8 mouse cellular contexts compared by ENCODE assay signal in the genomic region with DNA sequence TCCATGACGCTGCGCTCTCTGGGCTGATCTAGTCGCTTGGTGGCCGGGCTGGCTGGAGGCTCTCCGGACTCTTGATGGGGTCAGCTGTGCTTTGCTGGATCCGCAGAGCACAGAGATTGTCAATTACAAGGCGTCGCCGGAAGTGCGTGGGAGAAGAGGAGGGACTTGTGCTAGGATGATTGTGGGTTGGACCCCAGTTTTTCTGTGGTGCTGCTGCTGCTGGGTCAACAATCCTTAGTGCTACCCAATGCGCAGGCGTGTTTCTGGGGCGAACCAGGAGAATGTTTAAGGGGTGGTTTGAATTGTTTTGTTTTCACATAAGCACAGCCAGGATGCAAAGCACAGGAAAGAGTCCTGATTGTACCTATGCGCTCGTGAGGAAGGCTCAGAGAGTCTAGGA. TPM values are rescaled to one million over a fixed set of nuclear protein-coding genes. Genes with fewer than 3 reads are reported as not detected.
A peak's percentile ranks its signal among the peaks of the same experiment; 100 is the strongest.
DNase-seq lines count a peak whose midpoint lies in the region; ATAC-seq lines count a peak whose summit lies in the region.

Gene Rtl8b (minus strand): TSS at position 115 of the 400 bp plus-strand sequence.

- WGBS in intestine, embryonic 15.5 days = 22% methylated on average over 14 of the region's 15 CpGs

- no peak within 1 kb of the TSS for H3K9ac ChIP-seq in intestine, embryonic 15.5 days

- no peaks in the 10 kb centered on the region for H3K27me3 ChIP-seq in intestine, embryonic 15.5 days (replicated peaks)

- intact Hi-C loops in left cerebral cortex, postnatal 14 days (cut with DNase I) = loop anchor here (5.0 kb wide), 1 partner anchor 63 kb away; the partner anchor contains the start of genes Gm14597 and Rtl8c

- H3K9me3 ChIP-seq in intestine, embryonic 15.5 days = no peaks in the 10 kb centered on the region

- no peak within 1 kb of the TSS for H3K27ac ChIP-seq in intestine, embryonic 15.5 days

- H3K36me3 ChIP-seq in intestine, embryonic 15.5 days = no peaks in the 10 kb centered on the region

- H3K4me3 ChIP-seq in intestine, embryonic 15.5 days (replicated peaks) = peak within 1 kb of the TSS; percentile 25

- DNase-seq in adrenal gland, adult 18-20 months (ENCODE audit: low spot score in 2 of 2) = peak; percentile 54 to 66
- DNase-seq in embryo, embryonic 10.5 days (ENCODE audit: low spot score) = peak; percentile 91
- peak; percentile 33 to 72 for DNase-seq in gastrocnemius, postnatal 4 days (ENCODE audit: low spot score in 2 of 2)
- peak; percentile 82 to 90 for DNase-seq in left cerebral cortex, postnatal 14 days (ENCODE audit: low spot score in 2 of 2)
- peak; percentile 73 for DNase-seq in right cerebral cortex, postnatal 14 days
- peak; percentile 54 for DNase-seq in urinary bladder, postnatal 25 days (ENCODE audit: low spot score)

- H3K4me2 ChIP-seq in intestine, embryonic 15.5 days (replicated peaks) = peak within 1 kb of the TSS; percentile 41

- peak; percentile 96 for ATAC-seq in intestine, embryonic 15.5 days
- ATAC-seq in megakaryocyte-erythroid progenitor cell, adult 5-6 weeks (replicated peaks; ENCODE audit: low FRiP score, low TSS enrichment, poor library complexity, severe bottlenecking) = peak; percentile 99

- no peaks in the 10 kb centered on the region for H3K4me1 ChIP-seq in intestine, embryonic 15.5 days (replicated peaks)

RNA-seq across cellular contexts. Expression of gene Rtl8b, which starts in this region (rescaled TPM):
- total RNA-seq in adrenal gland, adult 18-20 months (2021) = 100 to 1,000 TPM in 1 of 2 experiments, 10 to 100 TPM in 1; 83.5 to 102 TPM
- 100 to 1,000 TPM; 103 to 122 TPM for total RNA-seq in gastrocnemius, postnatal 4 days (2021)
- 46.8 and 47.3 TPM in 2 replicates for polyA plus RNA-seq in intestine, embryonic 15.5 days (2015; fragmentation: Nextera tagmentation; extraction: Ambion mirVana)
- total RNA-seq in left cerebral cortex, postnatal 14 days (2021) = 100 to 1,000 TPM; 269 to 272 TPM
- total RNA-seq in megakaryocyte-erythroid progenitor cell, adult 5-6 weeks (2014; fragmentation: Nextera tagmentation) = 4.1 and 14.3 TPM in 2 replicates
- total RNA-seq in megakaryocyte-erythroid progenitor cell, adult 5-6 weeks (2017) = 0.14 and 0.65 TPM in 2 replicates

Comparison
In these comparisons a context has a peak if more than half of its experiments do, and no peak if none do; other contexts are left out.
1. RNA of gene Rtl8b (total RNA-seq): 269 to 272 TPM in left cerebral cortex, postnatal 14 days, 103 to 122 TPM in gastrocnemius, postnatal 4 days and 83.5 to 102 TPM in adrenal gland, adult 18-20 months; 0.14 to 14.3 TPM in megakaryocyte-erythroid progenitor cell, adult 5-6 weeks; every median in the first group is over 4 times any median in the second.
2. Peak in every context shown above with its lines, with median percentiles within 50 percentile points of each other: DNase-seq.